Comparison of ENCODE assay signal across 8 mouse cellular contexts in the genomic region with DNA sequence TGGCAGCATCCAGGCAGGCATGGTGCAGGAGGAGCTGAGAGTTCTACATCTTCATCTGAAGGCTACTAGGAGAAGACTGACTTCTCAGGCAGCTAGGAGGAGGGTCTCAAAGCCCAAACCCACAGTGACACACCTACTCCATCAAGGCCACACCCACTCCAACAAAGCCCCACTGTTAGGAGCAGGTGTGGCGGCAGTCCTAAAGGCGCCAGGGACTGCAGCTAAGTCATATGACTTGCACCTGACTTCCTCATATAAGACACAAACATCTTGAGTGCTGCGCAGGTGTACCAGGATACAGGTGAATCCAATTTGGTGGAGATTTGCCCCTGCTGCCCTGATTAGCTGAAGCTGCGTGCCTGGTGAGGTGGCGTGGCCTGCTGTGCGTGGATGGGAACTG. TPM values are rescaled to one million over a fixed set of nuclear protein-coding genes. Genes with fewer than 3 reads are reported as not detected.
DNase-seq lines count a peak whose midpoint lies in the region; TF ChIP-seq lines count a peak whose summit lies in the region.
"Not testable (repeated sequence)": the region's sequence is repeated elsewhere in the genome, so short reads cannot be mapped to it uniquely, and the experiment has no call there.
"Had no signal": no experiment of that assay in that cellular context is flagged by ENCODE, and none has a peak within 500 bp of the region (broad histone marks: within the 10 kb centered on the region; RNA-seq: fewer than 3 reads in every experiment).

A gene (minus strand): TSS at position 101 of the 400 bp plus-strand sequence.

- intact Hi-C loops in gastrocnemius, adult 2 months (cut with DNase I); gastrocnemius, postnatal 36 days (cut with DNase I); heart, postnatal 25 days (cut with DNase I); left cerebral cortex, adult 2 months (cut with DNase I); left cerebral cortex, postnatal 36 days (cut with DNase I): not testable (repeated sequence)

- not testable (repeated sequence) for H3K4me3 ChIP-seq in gastrocnemius, adult 2 months; left cerebral cortex, adult 2 months

- DNase-seq in gastrocnemius, adult 2 months; gastrocnemius, postnatal 36 days; heart, postnatal 25 days (ENCODE audit: low spot score); layer of hippocampus, postnatal 10 days (ENCODE audit: low spot score in 2 of 2); left cerebral cortex, adult 2 months (ENCODE audit: extremely low spot score in 1 of 2, low spot score in 2 of 2); left cerebral cortex, postnatal 36 days (ENCODE audit: low spot score in 2 of 2): not testable (repeated sequence)

- not testable (repeated sequence) for TF ChIP-seq CTCF in gastrocnemius, adult 2 months (IDR thresholded peaks at IDR 0.05); left cerebral cortex, adult 2 months (IDR thresholded peaks at IDR 0.05)

- H3K27ac ChIP-seq in gastrocnemius, adult 2 months; left cerebral cortex, adult 2 months: not testable (repeated sequence)

RNA-seq across cellular contexts. Expression of the gene that starts here (rescaled TPM):
- total RNA-seq in gastrocnemius, adult 2 months (2021), result 10 to 100 TPM; 25.1 to 27.8 TPM
- total RNA-seq in gastrocnemius, postnatal 36 days (2021), result 10 to 100 TPM; 25.9 to 29.9 TPM
- 10 to 100 TPM; 18.0 to 19.4 TPM for total RNA-seq in heart, postnatal 25 days (2021)
- total RNA-seq in layer of hippocampus, postnatal 10 days (2021), result 10 to 100 TPM; 26.2 to 27.5 TPM
- 10 to 100 TPM; 46.7 to 48.9 TPM for total RNA-seq in left cerebral cortex, adult 2 months (2021)
- 10 to 100 TPM; 46.2 to 60.6 TPM for total RNA-seq in left cerebral cortex, postnatal 36 days (2021)
- total RNA-seq: common myeloid progenitor, adult 5-6 weeks; granulocyte monocyte progenitor cell, adult 5-6 weeks had no signal
